Mouse (Mus musculus) testis, adult 2 months (tissue): ENCODE results near the gene C1qtnf5. TPM values are rescaled to one million over a fixed set of nuclear protein-coding genes. Genes with fewer than 3 reads are reported as not detected.
A peak's percentile ranks its signal among the peaks of the same experiment; 100 is the strongest.

Experiments
- H3K27ac ChIP-seq: fragments of 200-500 bp; 2 replicates; pipeline ENCODE4 v1.5.1; 2012; ENCODE audit warnings: low read depth, low read length; ENCODE audit not compliant: control insufficient read depth, insufficient read depth
- H3K27me3 ChIP-seq: fragments of 200-500 bp; 2 replicates; pipeline ENCODE4 v1.6.1; 2012; ENCODE audit warnings: mild to moderate bottlenecking, low read length, moderate library complexity; ENCODE audit not compliant: control insufficient read depth, insufficient read depth
- H3K36me3 ChIP-seq: fragments of 200-500 bp; 2 replicates; pipeline ENCODE4 v1.6.1; 2012; ENCODE audit warnings: mild to moderate bottlenecking, low read length; ENCODE audit not compliant: control insufficient read depth, insufficient read depth
- H3K4me1 ChIP-seq: fragments of 200-500 bp; 2 replicates; pipeline ENCODE4 v1.6.1; 2012; ENCODE audit warnings: low read length; ENCODE audit not compliant: control insufficient read depth, insufficient read depth
- H3K4me3 ChIP-seq: fragments of 200-500 bp; 2 replicates; pipeline ENCODE4 v1.5.1; 2012; ENCODE audit warnings: low read depth, mild to moderate bottlenecking, low read length, moderate library complexity, mixed read lengths; ENCODE audit not compliant: control insufficient read depth
- CTCF ChIP-seq: fragments of 200-500 bp; IDR thresholded peaks from 2 replicates; pipeline ENCODE4 v1.5.1; 2012; ENCODE audit warnings: low read depth, mild to moderate bottlenecking, inconsistent platforms, low read length, moderate library complexity; ENCODE audit not compliant: control insufficient read depth, insufficient read depth, insufficient replicate concordance
- POLR2A ChIP-seq: fragments of 200-500 bp; IDR thresholded peaks from 2 replicates; pipeline ENCODE4 v1.6.1; 2012; ENCODE audit warnings: low read depth, mild to moderate bottlenecking, inconsistent platforms, low read length, moderate library complexity; ENCODE audit not compliant: control insufficient read depth
- polyA plus RNA-seq: library from polyadenylated mRNA; depleted of rRNA; stranded (reverse); fragments of >200 nt; gene quantifications from 2 replicates; pipeline ENCODE4 v1.2.3, GENCODE M21; 2012; rRNA removed

Gene C1qtnf5
- 2.0 and 3.1 TPM in 2 replicates for polyA plus RNA-seq

- Histone ChIP-seq H3K36me3 (no peaks in the 10 kb centered on the region; the same call in 1 of the 2 replicates), H3K4me3 (peak within 1 kb of the TSS; percentile 66), H3K27me3 (no peaks in the 10 kb centered on the region), H3K27ac (peak within 1 kb of the TSS; percentile 16; the same call in 1 of the 2 replicates), H3K4me1 (peaks cover 26% of the 10 kb centered on the region)
- TF ChIP-seq CTCF: no peak
- TF ChIP-seq POLR2A: no peak
These were observed at the start of gene C1qtnf5 for GRCm38 (mm10) chr9:44107110-44107509. Gene C1qtnf5 (plus strand): TSS chr9:44107245.

- TF ChIP-seq POLR2A (no peak), CTCF (no peak)
- no peak overlapping the region for H3K4me3 ChIP-seq
- H3K36me3 ChIP-seq: no peaks in the 10 kb centered on the region
- no peak overlapping the region for H3K27ac ChIP-seq
- no peaks in the 10 kb centered on the region for H3K4me1 ChIP-seq
- no peaks in the 10 kb centered on the region for H3K27me3 ChIP-seq
These were observed 48.4 kb upstream of the C1qtnf5 start for GRCm38 (mm10) chr9:44058606-44059005.

GRCm38 (mm10) chr9:44065177-44065576, 41.9 kb upstream of the C1qtnf5 start:
- Histone ChIP-seq H3K27me3 (no peaks in the 10 kb centered on the region), H3K27ac (no peak overlapping the region), H3K4me3 (peak overlapping the region; percentile 64; the same call in 1 of the 2 replicates), H3K36me3 (no peaks in the 10 kb centered on the region), H3K4me1 (peaks cover 5% of the 10 kb centered on the region)
- no peak for TF ChIP-seq CTCF
- no peak for TF ChIP-seq POLR2A

GRCm38 (mm10) chr9:44066785-44067225, 40.2 kb upstream of the C1qtnf5 start, which contains the start of gene Usp2:
Gene Usp2 (plus strand): TSS chr9:44067021.
- Histone ChIP-seq H3K4me1 (peaks cover 5% of the 10 kb centered on the region), H3K4me3 (peak within 1 kb of the TSS; percentile 99), H3K36me3 (no peaks in the 10 kb centered on the region), H3K27me3 (no peaks in the 10 kb centered on the region), H3K27ac (peak within 1 kb of the TSS; percentile 82)
- TF ChIP-seq POLR2A: peak; percentile 65; the same call in 1 of the 2 replicates
- TF ChIP-seq CTCF: peak; percentile 80

GRCm38 (mm10) chr9:44067241-44067959, 39.6 kb upstream of the C1qtnf5 start:
- no peaks in the 10 kb centered on the region for H3K36me3 ChIP-seq
- peaks cover 7% of the 10 kb centered on the region for H3K4me1 ChIP-seq
- H3K27ac ChIP-seq: peak overlapping the region; percentile 82
- TF ChIP-seq CTCF (no peak), POLR2A (no peak)
- H3K27me3 ChIP-seq: no peaks in the 10 kb centered on the region
- H3K4me3 ChIP-seq: peak overlapping the region; percentile 99

- H3K4me3 ChIP-seq: peak overlapping the region; percentile 99
These were observed 39.1 kb upstream of the C1qtnf5 start for GRCm38 (mm10) chr9:44067960-44068330.

GRCm38 (mm10) chr9:44069252-44069651, 37.8 kb upstream of the C1qtnf5 start:
- peaks cover 9% of the 10 kb centered on the region for H3K4me1 ChIP-seq
- TF ChIP-seq CTCF (no peak), POLR2A (no peak)
- H3K36me3 ChIP-seq: no peaks in the 10 kb centered on the region
- H3K4me3 ChIP-seq: peak overlapping the region; percentile 75
- H3K27me3 ChIP-seq: no peaks in the 10 kb centered on the region
- H3K27ac ChIP-seq: no peak overlapping the region

More at GRCm38 (mm10) chr9:44067960-44068330, 39.1 kb upstream of the C1qtnf5 start:
- TF ChIP-seq CTCF (no peak), POLR2A (no peak)
- Histone ChIP-seq H3K4me1 (peaks cover 9% of the 10 kb centered on the region), H3K27me3 (no peaks in the 10 kb centered on the region), H3K27ac (no peak overlapping the region), H3K36me3 (no peaks in the 10 kb centered on the region)
